Mouse (Mus musculus) liver, embryonic 11.5 days (tissue): ENCODE data around the gene Tsc22d4. TPM values are rescaled to one million over a fixed set of nuclear protein-coding genes. Genes with fewer than 3 reads are reported as not detected.
"Not testable (repeated sequence)": the region's sequence is repeated elsewhere in the genome, so short reads cannot be mapped to it uniquely, and the experiment has no call there.

Experiments used
- ATAC-seq: fragments of 200-750 bp; cut with Nextera tagmentation; replicated peaks from 2 replicates; pipeline ENCODE4 v1.8.0; 2017; ENCODE audit warnings: moderate number of reproducible peaks, mild to moderate bottlenecking, moderate TSS enrichment, moderate library complexity; ENCODE audit not compliant: low FRiP score
- DNase-seq: peaks from one replicate; pipeline ENCODE4 v3.0.0-alpha.2; 2017; ENCODE audit warnings: low spot score
- H3K27ac ChIP-seq: fragments of 300-500 bp; sonication (generic); 2 replicates; pipeline ENCODE4 v1.5.1; 2014; ENCODE audit warnings: mild to moderate bottlenecking, low read depth, low read length, control low read depth
- H3K27me3 ChIP-seq: fragments of 300-500 bp; sonication (generic); replicated peaks from 2 replicates; pipeline ENCODE4 v1.6.1; 2014; ENCODE audit warnings: low read length, mixed read lengths; ENCODE audit not compliant: control insufficient read depth, insufficient read depth
- H3K36me3 ChIP-seq: fragments of 300-500 bp; sonication (generic); 2 replicates; pipeline ENCODE4 v1.6.1; 2014; ENCODE audit warnings: mild to moderate bottlenecking, low read length, moderate library complexity, mixed read lengths; ENCODE audit not compliant: control insufficient read depth, insufficient read depth
- H3K4me1 ChIP-seq: fragments of 300-500 bp; sonication (generic); replicated peaks from 2 replicates; pipeline ENCODE4 v1.6.1; 2014; ENCODE audit warnings: low read length, mixed read lengths; ENCODE audit not compliant: control insufficient read depth, insufficient read depth
- H3K4me2 ChIP-seq: fragments of 300-500 bp; sonication (generic); 2 replicates; pipeline ENCODE4 v1.6.1; 2014; ENCODE audit warnings: mild to moderate bottlenecking, control low read depth, moderate library complexity
- H3K4me3 ChIP-seq: fragments of 300-500 bp; sonication (generic); 2 replicates; pipeline ENCODE4 v1.5.1; 2014; ENCODE audit warnings: low read depth, low read length, control low read depth
- H3K9ac ChIP-seq: fragments of 300-500 bp; sonication (generic); 2 replicates; pipeline ENCODE4 v1.6.1; 2014; ENCODE audit warnings: low read depth, low read length, control low read depth
- H3K9me3 ChIP-seq: fragments of 300-500 bp; sonication (generic); 2 replicates; pipeline ENCODE4 v1.6.1; 2016; ENCODE audit warnings: low read length, inconsistent platforms, mixed read lengths; ENCODE audit not compliant: control insufficient read depth
- WGBS: fragments of 180-500 bp; shearing (Covaris S2); extraction: QIAGEN DNeasy Blood & Tissue Kit; methylation state at CpG from one replicate; pipeline ENCODE4 v1.1.7; 2014; 5-methylcytosine and 5-hydroxymethylcytosine counted together
- polyA plus RNA-seq: library from polyadenylated mRNA; unstranded; fragments of >200 nt; fragmentation: Nextera tagmentation; extraction: Ambion mirVana; gene quantifications from 2 replicates; pipeline ENCODE4 v1.2.1, GENCODE M21; 2014

The Tsc22d4 gene
- polyA plus RNA-seq, 1 experiment from 2014 or later: 134 TPM

- H3K4me1 ChIP-seq: peaks cover 13% of the 10 kb centered on the region
- 55% methylated on average over 8 of the region's 8 CpGs for WGBS
- H3K27ac ChIP-seq: no peak overlapping the region
- no peaks in the 10 kb centered on the region for H3K36me3 ChIP-seq
- H3K4me2 ChIP-seq: no peak overlapping the region
- no peaks in the 10 kb centered on the region for H3K9me3 ChIP-seq
- no peak overlapping the region for H3K4me3 ChIP-seq
- DNase-seq (no peak), ATAC-seq (no peak)
- no peaks in the 10 kb centered on the region; the same call in 1 of the 2 replicates for H3K27me3 ChIP-seq
- H3K9ac ChIP-seq: no peak overlapping the region
These were observed 27.3 kb upstream of the Tsc22d4 start for GRCm38 (mm10) chr5:137718020-137718790.

GRCm38 (mm10) chr5:137719088-137719487 lies 26.4 kb upstream of the Tsc22d4 start:
- Histone ChIP-seq H3K36me3 (no peaks in the 10 kb centered on the region), H3K27me3 (no peaks in the 10 kb centered on the region; the same call in 1 of the 2 replicates), H3K9me3 (no peaks in the 10 kb centered on the region), H3K4me3 (no peak overlapping the region), H3K27ac (no peak overlapping the region), H3K4me1 (peaks cover 13% of the 10 kb centered on the region), H3K4me2 (no peak overlapping the region), H3K9ac (no peak overlapping the region)
- DNase-seq (no peak), ATAC-seq (no peak)
- 70% methylated on average over 6 of the region's 6 CpGs for WGBS

- not testable (repeated sequence) for H3K4me3 ChIP-seq, H3K27ac ChIP-seq, H3K27me3 ChIP-seq, H3K36me3 ChIP-seq, H3K9me3 ChIP-seq, H3K9ac ChIP-seq
- ATAC-seq (peak; percentile 75), DNase-seq (peak; percentile 48)
- 15% methylated on average over 10 of the region's 16 CpGs for WGBS
- peak overlapping the region; percentile 62 for H3K4me2 ChIP-seq
- peaks cover 13% of the 10 kb centered on the region for H3K4me1 ChIP-seq
These were observed 24.9 kb upstream of the Tsc22d4 start for GRCm38 (mm10) chr5:137720558-137721164.

- Histone ChIP-seq H3K27ac (no peak overlapping the region), H3K9me3 (no peaks in the 10 kb centered on the region), H3K36me3 (no peaks in the 10 kb centered on the region), H3K27me3 (no peaks in the 10 kb centered on the region; the same call in 1 of the 2 replicates), H3K4me1 (peaks cover 13% of the 10 kb centered on the region), H3K4me2 (no peak overlapping the region), H3K4me3 (no peak overlapping the region), H3K9ac (no peak overlapping the region)
- DNase-seq (no peak), ATAC-seq (no peak)
- WGBS: 80% methylated on average over 5 of the region's 5 CpGs
These were observed 21.7 kb upstream of the Tsc22d4 start for GRCm38 (mm10) chr5:137723840-137724239.

- H3K4me3 ChIP-seq: no peak overlapping the region
- no peaks in the 10 kb centered on the region for H3K36me3 ChIP-seq
- no peaks in the 10 kb centered on the region for H3K4me1 ChIP-seq
- 56% methylated on average over 6 of the region's 6 CpGs for WGBS
- H3K4me2 ChIP-seq: no peak overlapping the region
- no peaks in the 10 kb centered on the region for H3K9me3 ChIP-seq
- no peaks in the 10 kb centered on the region; the same call in 1 of the 2 replicates for H3K27me3 ChIP-seq
- no peak overlapping the region for H3K9ac ChIP-seq
- DNase-seq (no peak), ATAC-seq (no peak)
- H3K27ac ChIP-seq: no peak overlapping the region
These were observed 18.8 kb upstream of the Tsc22d4 start for GRCm38 (mm10) chr5:137726767-137727166.

- H3K4me1 ChIP-seq: no peaks in the 10 kb centered on the region
- ATAC-seq: no peak
These were observed 11.8 kb upstream of the Tsc22d4 start for GRCm38 (mm10) chr5:137733638-137734288.

GRCm38 (mm10) chr5:137734289-137735061 lies 11.1 kb upstream of the Tsc22d4 start:
- no peaks in the 10 kb centered on the region for H3K9me3 ChIP-seq
- no peak overlapping the region for H3K27ac ChIP-seq
- H3K36me3 ChIP-seq: 0 out of 2 replicates have a peak, but pooled peaks cover 2% of the 10 kb centered on the region
- H3K4me1 ChIP-seq: peaks cover under 1% of the 10 kb centered on the region; the same call in 1 of the 2 replicates
- H3K4me3 ChIP-seq: no peak overlapping the region
- H3K9ac ChIP-seq: no peak overlapping the region
- WGBS: 68% methylated on average over 6 of the region's 6 CpGs
- DNase-seq (no peak), ATAC-seq (no peak)
- H3K27me3 ChIP-seq: no peaks in the 10 kb centered on the region; the same call in 1 of the 2 replicates
- H3K4me2 ChIP-seq: no peak overlapping the region

More at GRCm38 (mm10) chr5:137733638-137734288, 11.8 kb upstream of the Tsc22d4 start:
- H3K9ac ChIP-seq: no peak overlapping the region
- no peaks in the 10 kb centered on the region; the same call in 1 of the 2 replicates for H3K27me3 ChIP-seq
- H3K9me3 ChIP-seq: no peaks in the 10 kb centered on the region
- 0 out of 2 replicates have a peak, but pooled peaks cover 2% of the 10 kb centered on the region for H3K36me3 ChIP-seq
- WGBS: 89% methylated on average over 12 of the region's 12 CpGs
- DNase-seq: no peak
- H3K4me3 ChIP-seq: no peak overlapping the region
- H3K4me2 ChIP-seq: no peak overlapping the region
- H3K27ac ChIP-seq: no peak overlapping the region

- no peak overlapping the region for H3K4me3 ChIP-seq
- DNase-seq: no peak
- no peak overlapping the region for H3K27ac ChIP-seq
- no peak overlapping the region for H3K9ac ChIP-seq
- peaks cover 17% of the 10 kb centered on the region for H3K4me1 ChIP-seq
- no peak for ATAC-seq
- 0 out of 2 replicates have a peak, but pooled peaks cover 2% of the 10 kb centered on the region for H3K36me3 ChIP-seq
- H3K9me3 ChIP-seq: no peaks in the 10 kb centered on the region
- 88% methylated on average over 6 of the region's 6 CpGs for WGBS
- no peaks in the 10 kb centered on the region; the same call in 1 of the 2 replicates for H3K27me3 ChIP-seq
- H3K4me2 ChIP-seq: no peak overlapping the region
These were observed 8.1 kb upstream of the Tsc22d4 start for GRCm38 (mm10) chr5:137737400-137737940.
